Mouse (Mus musculus): ENCODE measurements around the gene Ano6.

Ano6 gene

GRCm38 (mm10) chr15:95856684-95857595 lies 66.3 kb downstream of the Ano6 start:
- no peak for DNase-seq (ENCODE audit: low spot score)

- DNase-seq (ENCODE audit: low spot score): no peak
Observed at GRCm38 (mm10) chr15:95858876-95859655, 68.4 kb downstream of the Ano6 start.

- DNase-seq (ENCODE audit: low spot score): no peak
Observed at GRCm38 (mm10) chr15:95863865-95864660, 73.4 kb downstream of the Ano6 start.

- no peak for DNase-seq (ENCODE audit: low spot score)
Observed at GRCm38 (mm10) chr15:95865311-95866100, 74.9 kb downstream of the Ano6 start.

DNA sequence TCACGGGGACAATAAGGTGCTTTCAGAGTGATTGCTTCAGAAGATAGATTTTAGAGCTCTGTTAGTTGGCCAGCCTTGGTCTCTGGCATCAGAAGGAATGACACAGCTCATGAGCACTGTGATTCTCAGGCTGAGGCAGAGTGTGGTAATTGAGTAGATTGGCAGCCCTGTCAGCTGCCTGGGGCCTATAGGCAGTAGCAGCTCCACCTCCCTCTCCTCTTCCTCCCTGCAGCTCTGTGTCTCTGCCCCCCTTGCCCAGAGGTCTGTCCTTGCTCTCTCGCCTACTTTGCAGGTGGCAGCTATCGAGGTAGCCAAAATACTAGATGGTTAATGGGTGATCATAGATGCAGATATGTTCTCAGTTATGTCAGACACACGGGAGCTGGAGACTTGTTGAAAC lies 77.5 kb downstream of the Ano6 start:
- no peak for DNase-seq (ENCODE audit: low spot score)

DNA sequence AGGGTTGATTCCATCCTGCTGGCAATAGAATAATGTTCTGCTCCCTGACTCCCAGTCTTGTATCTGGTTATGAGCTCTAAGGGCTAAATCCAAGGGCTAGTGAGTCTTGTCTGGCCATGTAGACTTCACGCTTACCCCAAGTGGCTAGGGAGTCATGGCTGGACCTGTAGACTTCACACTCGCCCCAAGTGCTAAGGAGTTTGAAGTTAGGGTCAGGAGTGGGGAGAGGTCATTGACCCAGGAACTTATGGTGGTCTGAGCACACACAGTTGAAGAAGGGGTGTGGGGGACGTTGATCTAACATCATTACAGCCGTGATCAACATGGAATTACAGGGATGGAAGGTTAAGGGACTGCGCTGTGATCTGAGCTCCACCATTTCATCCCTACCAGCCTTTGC lies 79.0 kb downstream of the Ano6 start:
- no peak for DNase-seq (ENCODE audit: low spot score)

- DNase-seq (ENCODE audit: low spot score): no peak
Observed at GRCm38 (mm10) chr15:95871631-95872030, 81.0 kb downstream of the Ano6 start.

DNA sequence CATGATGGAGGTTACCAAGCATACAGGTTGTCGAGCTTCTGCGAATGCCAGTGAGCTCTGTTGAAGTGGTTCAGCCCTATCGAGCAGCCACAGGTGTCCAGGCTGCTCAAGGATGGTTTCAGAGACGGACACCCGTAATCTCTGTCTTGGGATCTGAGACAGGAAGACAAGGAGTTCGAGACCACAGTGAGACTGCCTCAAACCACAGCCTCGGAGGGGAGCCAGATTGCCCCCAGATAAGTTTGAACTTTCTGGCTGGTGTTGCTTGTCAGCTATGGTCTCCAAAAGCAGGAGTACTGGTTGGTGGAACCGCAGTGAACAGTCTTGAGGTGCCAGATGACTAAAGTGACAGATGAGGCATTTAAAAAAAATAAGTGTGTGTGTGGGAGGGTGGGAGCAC lies 81.8 kb downstream of the Ano6 start:
- DNase-seq (ENCODE audit: low spot score): no peak

GRCm38 (mm10) chr15:95873276-95873675 lies 82.6 kb downstream of the Ano6 start:
- DNase-seq (ENCODE audit: low spot score): no peak

DNA sequence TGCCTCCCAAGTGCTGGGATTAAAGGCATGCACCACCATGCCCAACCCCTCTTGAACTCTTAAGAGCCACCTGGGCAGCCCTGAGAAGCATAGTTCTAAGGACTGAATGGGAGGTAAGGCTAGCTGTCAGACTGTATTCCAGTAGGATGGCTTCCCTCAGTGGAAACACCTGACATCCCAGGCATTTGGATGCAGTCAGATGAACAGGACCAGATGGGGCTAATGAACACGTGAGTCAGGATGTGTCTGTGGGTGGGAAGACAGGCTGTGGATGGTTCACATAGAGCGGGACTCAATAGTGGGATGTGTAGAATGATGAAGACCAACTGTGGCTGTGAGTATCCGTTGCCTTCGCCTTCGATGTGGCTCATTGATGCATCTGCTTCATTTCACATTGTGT lies 83.6 kb downstream of the Ano6 start:
- DNase-seq (ENCODE audit: low spot score): no peak

GRCm38 (mm10) chr15:95874726-95875125 lies 84.1 kb downstream of the Ano6 start:
- DNase-seq (ENCODE audit: low spot score): no peak

DNA sequence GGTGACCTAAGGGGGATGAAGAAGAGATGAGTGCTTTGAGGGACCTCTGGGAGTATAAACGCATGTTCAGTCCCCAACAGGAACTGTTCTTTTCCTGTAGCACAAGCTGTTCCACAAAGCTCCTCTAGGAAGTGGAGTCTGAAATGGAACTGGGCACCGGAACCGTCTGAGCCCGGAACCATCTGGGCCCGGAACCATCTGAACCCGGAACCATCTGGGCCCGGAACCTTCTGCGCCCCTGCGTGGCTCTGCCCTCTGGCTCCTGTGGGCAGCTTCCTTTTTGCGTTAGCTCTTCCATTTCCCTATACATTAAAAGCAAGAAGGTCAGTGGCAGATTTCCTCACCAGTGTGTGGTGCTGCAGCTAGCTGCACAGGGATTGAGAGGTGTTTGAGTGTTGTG lies 85.3 kb downstream of the Ano6 start:
- no peak for DNase-seq (ENCODE audit: low spot score)

GRCm38 (mm10) chr15:95880616-95881151 lies 90.0 kb downstream of the Ano6 start:
- no peak for DNase-seq (ENCODE audit: low spot score)

DNA sequence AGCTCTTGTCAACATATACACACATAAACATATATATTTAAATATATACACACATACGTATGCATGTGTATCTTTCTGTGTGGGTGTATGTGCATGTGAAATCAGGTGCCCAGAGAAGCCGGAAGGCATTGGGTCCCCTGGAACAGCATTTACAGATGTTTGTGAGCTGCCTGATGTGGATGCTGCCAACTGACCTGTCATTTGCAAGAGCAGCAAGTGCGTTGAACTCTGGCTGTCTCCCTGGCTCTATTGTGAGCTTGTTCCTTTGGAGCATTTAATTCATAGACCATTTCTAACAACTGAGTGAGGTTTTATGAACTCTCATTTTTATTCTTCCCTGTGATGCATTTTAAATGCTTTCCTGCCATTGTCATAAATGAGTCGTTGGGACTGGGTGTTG lies 91.8 kb downstream of the Ano6 start:
- no peak for DNase-seq (ENCODE audit: low spot score)

DNA sequence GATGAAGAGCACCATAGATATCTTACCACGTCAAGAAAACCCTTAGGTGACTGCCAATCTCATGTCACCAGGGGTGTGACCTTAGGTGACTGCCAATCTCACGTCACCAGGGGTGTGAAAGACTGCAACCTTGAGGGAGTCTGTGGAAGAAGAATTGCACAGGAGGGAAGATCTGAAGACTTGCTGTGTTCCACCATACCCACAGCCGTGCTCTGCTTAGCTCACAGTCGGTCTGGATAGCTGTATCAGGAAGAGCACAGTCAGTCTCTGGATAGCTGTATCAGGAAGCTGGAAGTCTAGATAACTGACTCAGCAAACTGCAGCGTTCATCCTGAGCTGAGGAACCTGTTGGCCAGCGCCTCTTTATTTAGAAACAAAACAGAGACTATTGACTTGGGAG lies 92.9 kb downstream of the Ano6 start:
- DNase-seq (ENCODE audit: low spot score): no peak

DNA sequence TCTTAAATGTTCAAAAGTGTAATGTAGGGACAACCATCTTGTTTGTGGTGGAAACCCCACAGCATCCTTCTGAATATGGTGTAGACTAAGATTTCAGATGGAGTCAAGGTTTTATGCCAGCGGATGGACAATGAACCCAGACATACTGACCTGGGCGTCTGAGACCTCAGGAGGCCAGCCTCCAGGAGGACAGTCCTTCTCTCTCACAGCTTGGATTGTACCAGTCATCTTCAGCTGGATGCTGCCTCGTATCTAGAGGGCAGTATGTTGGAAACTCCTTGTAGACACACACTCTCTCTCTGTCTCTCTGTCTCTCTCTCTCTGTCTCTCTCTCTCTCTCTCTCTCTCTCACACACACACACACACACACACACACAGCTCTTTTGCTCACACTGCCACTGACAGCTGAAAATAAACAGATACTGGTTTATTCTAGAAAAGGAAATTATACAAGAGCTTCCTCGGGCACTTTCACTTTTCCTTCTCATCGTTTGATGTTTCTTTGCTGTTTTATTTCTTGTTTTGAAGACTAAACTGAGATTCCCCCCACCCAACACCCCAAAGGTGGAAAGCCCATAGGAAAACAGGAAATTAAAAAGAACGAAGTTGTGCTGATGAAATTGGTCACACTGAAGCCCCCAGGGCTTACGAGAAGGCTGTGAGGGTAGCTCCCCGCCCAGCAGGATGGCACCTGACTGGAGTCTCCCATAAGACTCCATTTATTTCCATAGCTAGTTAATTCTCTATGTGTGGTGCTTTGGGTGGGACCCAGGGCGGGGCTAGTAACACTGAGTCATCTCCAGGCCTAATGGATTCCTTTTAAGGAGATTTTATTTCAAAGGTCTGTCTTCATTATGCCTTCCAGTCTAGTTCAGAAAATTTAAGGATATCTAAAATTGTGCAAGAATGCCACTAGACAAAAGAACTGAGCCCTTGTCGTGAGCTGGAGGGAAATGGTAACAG lies 94.3 kb downstream of the Ano6 start:
- no peak for DNase-seq (ENCODE audit: low spot score)

DNA sequence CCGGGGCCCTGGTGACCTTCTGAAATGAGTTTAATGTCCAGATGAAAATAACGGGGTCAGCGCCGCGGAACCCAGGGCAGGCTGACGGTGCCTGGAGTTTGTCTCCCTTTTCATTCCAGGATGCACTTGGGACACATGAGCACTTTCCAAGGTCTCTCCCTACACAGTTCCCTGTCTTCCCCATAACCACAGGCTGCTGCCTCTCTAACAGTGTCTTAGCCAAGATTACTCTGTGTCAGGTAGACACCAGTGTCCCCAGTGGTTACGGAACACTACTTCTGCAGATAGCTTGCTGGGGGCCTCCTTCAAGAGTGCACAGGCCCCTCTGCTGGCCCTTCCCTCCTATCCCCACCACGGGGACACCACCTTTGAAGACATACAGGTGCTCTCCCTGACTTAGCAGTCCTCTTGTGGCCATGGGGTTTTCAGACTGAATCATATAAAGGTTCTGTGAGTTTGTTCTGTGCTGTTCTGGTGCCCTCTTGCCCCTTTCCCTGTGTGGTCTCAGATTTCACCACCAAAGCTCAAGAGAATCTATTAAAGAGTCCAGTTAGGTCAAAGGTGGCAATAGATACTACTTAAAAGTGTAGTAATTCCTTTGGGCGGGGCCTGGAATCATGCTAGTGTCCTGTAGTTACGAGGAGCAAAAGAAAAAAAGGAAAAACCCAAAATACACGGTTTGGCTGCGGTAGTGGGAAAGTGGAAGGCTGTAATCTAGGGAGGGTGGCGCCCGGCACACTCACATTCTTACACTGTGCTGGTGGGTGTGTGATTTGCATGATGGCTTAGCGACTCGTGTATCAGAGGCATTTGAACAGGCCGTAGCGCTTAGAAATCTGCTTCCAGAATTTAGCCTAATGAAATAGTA lies 95.5 kb downstream of the Ano6 start:
- no peak for DNase-seq (ENCODE audit: low spot score)

GRCm38 (mm10) chr15:95887365-95887764 lies 96.7 kb downstream of the Ano6 start:
- peak; percentile 23 for DNase-seq (ENCODE audit: low spot score)

DNA sequence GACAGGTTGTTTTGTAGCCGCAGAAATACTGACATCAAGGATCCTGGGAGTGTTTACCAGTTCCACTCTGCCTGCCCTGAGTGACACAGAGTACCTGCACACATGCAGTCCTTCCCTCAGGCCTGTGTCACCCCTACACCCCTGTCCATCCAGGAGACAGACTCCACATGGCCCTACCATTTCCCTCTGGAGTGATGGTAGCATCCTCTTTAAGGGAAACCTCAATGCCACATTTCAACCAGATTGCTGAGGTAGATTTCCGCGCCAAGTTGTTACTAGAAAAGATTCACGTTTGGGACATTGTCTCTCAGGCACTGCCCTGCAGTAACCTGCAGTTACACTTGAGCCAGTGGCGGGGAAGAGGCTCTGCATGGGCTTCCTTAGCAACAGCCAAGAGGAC lies 97.9 kb downstream of the Ano6 start:
- no peak for DNase-seq (ENCODE audit: low spot score)
